Mouse (Mus musculus): Measurements from ENCODE around the gene Fus. TPM values are rescaled to one million over a fixed set of nuclear protein-coding genes. Genes with fewer than 3 reads are reported as not detected.

Gene Fus
- polyA plus RNA-seq, 1 experiment from 2014 or later: 94.5 TPM

GRCm38 (mm10) chr7:128031403-128031976, 64.2 kb downstream of the Fus start:
- 55% methylated on average over 9 of the region's 9 CpGs for WGBS (ENCODE audit: insufficient replicate concordance)
- DNase-seq: no peak

GRCm38 (mm10) chr7:128032290-128032988, 65.2 kb downstream of the Fus start:
- H3K36me3 ChIP-seq (replicated peaks; ENCODE audit: insufficient read depth, low read length): no peaks in the 10 kb centered on the region
- H3K9me3 ChIP-seq (ENCODE audit: low read length): no peaks in the 10 kb centered on the region
- DNase-seq (no peak), ATAC-seq (peak; percentile 59)
- peak overlapping the region; percentile 36; the same call in 1 of the 2 replicates for H3K27ac ChIP-seq (ENCODE audit: low read depth)
- no peaks in the 10 kb centered on the region for H3K27me3 ChIP-seq (ENCODE audit: insufficient read depth, low read length)
- no peak overlapping the region for H3K4me2 ChIP-seq (ENCODE audit: low read depth, low read length)
- H3K4me1 ChIP-seq (ENCODE audit: insufficient read depth): no peaks in the 10 kb centered on the region; the same call in 1 of the 2 replicates
- 58% methylated on average over 5 of the region's 5 CpGs for WGBS (ENCODE audit: insufficient replicate concordance)
- TF ChIP-seq EP300 (IDR thresholded peaks at IDR 0.05; ENCODE audit: low read depth): no peak
- no peak for TF ChIP-seq CTCF (IDR thresholded peaks at IDR 0.05; ENCODE audit: low read depth)
- no peak overlapping the region for H3K9ac ChIP-seq (replicated peaks)
- no peak overlapping the region for H3K4me3 ChIP-seq (ENCODE audit: low read depth, low read length)

More at GRCm38 (mm10) chr7:128031403-128031976, 64.2 kb downstream of the Fus start:
- no peaks in the 10 kb centered on the region; the same call in 1 of the 2 replicates for H3K4me1 ChIP-seq (ENCODE audit: insufficient read depth)
- ATAC-seq: peak; percentile 97
- H3K9me3 ChIP-seq (ENCODE audit: low read length): no peaks in the 10 kb centered on the region
- H3K27ac ChIP-seq (ENCODE audit: low read depth): peak overlapping the region; percentile 36; the same call in 1 of the 2 replicates
- H3K4me2 ChIP-seq (ENCODE audit: low read depth, low read length): no peak overlapping the region
- H3K4me3 ChIP-seq (ENCODE audit: low read depth, low read length): no peak overlapping the region
- no peaks in the 10 kb centered on the region for H3K36me3 ChIP-seq (replicated peaks; ENCODE audit: insufficient read depth, low read length)
- no peaks in the 10 kb centered on the region for H3K27me3 ChIP-seq (ENCODE audit: insufficient read depth, low read length)
- TF ChIP-seq EP300 (IDR thresholded peaks at IDR 0.05; ENCODE audit: low read depth) (no peak), CTCF (IDR thresholded peaks at IDR 0.05; ENCODE audit: low read depth) (no peak)
- no peak overlapping the region for H3K9ac ChIP-seq (replicated peaks)

GRCm38 (mm10) chr7:128032989-128033293, 65.7 kb downstream of the Fus start:
- TF ChIP-seq CTCF (IDR thresholded peaks at IDR 0.05; ENCODE audit: low read depth) (no peak), EP300 (IDR thresholded peaks at IDR 0.05; ENCODE audit: low read depth) (no peak)
- no peaks in the 10 kb centered on the region; the same call in 1 of the 2 replicates for H3K4me1 ChIP-seq (ENCODE audit: insufficient read depth)
- H3K9me3 ChIP-seq (ENCODE audit: low read length): no peaks in the 10 kb centered on the region
- DNase-seq: no peak
- no peaks in the 10 kb centered on the region for H3K36me3 ChIP-seq (replicated peaks; ENCODE audit: insufficient read depth, low read length)
- H3K4me3 ChIP-seq (ENCODE audit: low read depth, low read length): no peak overlapping the region
- no peak overlapping the region for H3K4me2 ChIP-seq (ENCODE audit: low read depth, low read length)
- H3K9ac ChIP-seq (replicated peaks): no peak overlapping the region
- no peak for ATAC-seq
- WGBS (ENCODE audit: insufficient replicate concordance): 91% methylated on average over 3 of the region's 3 CpGs
- no peak overlapping the region for H3K27ac ChIP-seq (ENCODE audit: low read depth)
- H3K27me3 ChIP-seq (ENCODE audit: insufficient read depth, low read length): no peaks in the 10 kb centered on the region

DNA sequence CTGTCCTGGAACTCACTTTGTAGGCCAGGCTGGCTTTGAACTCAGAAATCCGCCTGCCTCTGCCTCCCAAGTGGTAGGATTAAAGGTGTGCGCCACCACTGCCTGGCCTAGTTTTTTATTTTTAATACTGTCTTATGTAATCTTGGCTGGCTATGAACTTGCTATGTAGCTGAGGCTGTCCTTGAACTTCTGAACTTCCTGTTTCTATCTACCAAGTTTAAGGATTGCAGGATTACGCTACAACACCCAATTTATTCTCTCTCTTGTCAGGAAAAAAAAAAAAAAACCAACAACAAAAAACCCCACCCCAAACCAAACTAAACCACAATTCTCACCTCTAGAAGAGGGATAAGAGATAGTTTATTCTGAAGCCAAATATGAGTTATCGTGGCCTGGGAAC, 66.4 kb downstream of the Fus start:
- no peaks in the 10 kb centered on the region for H3K9me3 ChIP-seq (ENCODE audit: low read length)
- no peak overlapping the region for H3K27ac ChIP-seq (ENCODE audit: low read depth)
- WGBS (ENCODE audit: insufficient replicate concordance): 79% methylated on average over 4 of the region's 4 CpGs
- H3K27me3 ChIP-seq (ENCODE audit: insufficient read depth, low read length): no peaks in the 10 kb centered on the region
- H3K9ac ChIP-seq (replicated peaks): no peak overlapping the region
- no peak overlapping the region for H3K4me3 ChIP-seq (ENCODE audit: low read depth, low read length)
- ATAC-seq (no peak), DNase-seq (no peak)
- TF ChIP-seq CTCF (IDR thresholded peaks at IDR 0.05; ENCODE audit: low read depth) (no peak), EP300 (IDR thresholded peaks at IDR 0.05; ENCODE audit: low read depth) (no peak)
- H3K4me2 ChIP-seq (ENCODE audit: low read depth, low read length): no peak overlapping the region
- no peaks in the 10 kb centered on the region for H3K36me3 ChIP-seq (replicated peaks; ENCODE audit: insufficient read depth, low read length)
- H3K4me1 ChIP-seq (ENCODE audit: insufficient read depth): no peaks in the 10 kb centered on the region; the same call in 1 of the 2 replicates

Other genes starting within 250 kb of the Fus start
- not detected in 2 replicates for gene Ctf2, start 235.3 kb upstream of the Fus start, polyA plus RNA-seq (2015; fragmentation: Nextera tagmentation; extraction: Ambion mirVana)
- 1.6 and 1.9 TPM in 2 replicates for gene Fbxl19, start 222.9 kb upstream of the Fus start, polyA plus RNA-seq (2015; fragmentation: Nextera tagmentation; extraction: Ambion mirVana)
- 19.2 and 21.1 TPM in 2 replicates for gene Orai3, start 197.6 kb upstream of the Fus start, polyA plus RNA-seq (2015; fragmentation: Nextera tagmentation; extraction: Ambion mirVana)
- 5.5 and 7.3 TPM in 2 replicates for gene Setd1a, start 190.8 kb upstream of the Fus start, polyA plus RNA-seq (2015; fragmentation: Nextera tagmentation; extraction: Ambion mirVana)
- 0.26 TPM in 1 of 2 replicates, not detected in the other for gene Gm49388, start 181.8 kb upstream of the Fus start, polyA plus RNA-seq (2015; fragmentation: Nextera tagmentation; extraction: Ambion mirVana)
- gene Hsd3b7, start 166.9 kb upstream of the Fus start, polyA plus RNA-seq (2015; fragmentation: Nextera tagmentation; extraction: Ambion mirVana): 218 and 224 TPM in 2 replicates
- 15.8 and 17.5 TPM in 2 replicates for gene Stx4a, start 143.2 kb upstream of the Fus start, polyA plus RNA-seq (2015; fragmentation: Nextera tagmentation; extraction: Ambion mirVana)
- 0.18 and 0.48 TPM in 2 replicates for gene Stx1b, start 142.9 kb upstream of the Fus start, polyA plus RNA-seq (2015; fragmentation: Nextera tagmentation; extraction: Ambion mirVana)
- gene Zfp646, start 91.2 kb upstream of the Fus start, polyA plus RNA-seq (2015; fragmentation: Nextera tagmentation; extraction: Ambion mirVana): 2.7 and 2.8 TPM in 2 replicates
- 3.7 and 4.5 TPM in 2 replicates for gene Zfp668, start 90.6 kb upstream of the Fus start, polyA plus RNA-seq (2015; fragmentation: Nextera tagmentation; extraction: Ambion mirVana)
- gene Prss53, start 76.5 kb upstream of the Fus start, polyA plus RNA-seq (2015; fragmentation: Nextera tagmentation; extraction: Ambion mirVana): 0.39 and 0.43 TPM in 2 replicates
- not detected in 2 replicates for gene Gm21974, start 72.0 kb upstream of the Fus start, polyA plus RNA-seq (2015; fragmentation: Nextera tagmentation; extraction: Ambion mirVana)
- 513 and 556 TPM in 2 replicates for gene Vkorc1, start 71.8 kb upstream of the Fus start, polyA plus RNA-seq (2015; fragmentation: Nextera tagmentation; extraction: Ambion mirVana)
- gene Bckdk, start 63.4 kb upstream of the Fus start, polyA plus RNA-seq (2015; fragmentation: Nextera tagmentation; extraction: Ambion mirVana): 30.5 and 32.5 TPM in 2 replicates
- 12.5 and 13.2 TPM in 2 replicates for gene Kat8, start 54.9 kb upstream of the Fus start, polyA plus RNA-seq (2015; fragmentation: Nextera tagmentation; extraction: Ambion mirVana)
- 13.7 and 15.2 TPM in 2 replicates for gene Prss8, start 37.4 kb upstream of the Fus start, polyA plus RNA-seq (2015; fragmentation: Nextera tagmentation; extraction: Ambion mirVana)
- gene Prss36, start 20.7 kb upstream of the Fus start, polyA plus RNA-seq (2015; fragmentation: Nextera tagmentation; extraction: Ambion mirVana): 3.3 and 4.5 TPM in 2 replicates
- 25.8 TPM in 2 replicates for gene Pycard, start 26.4 kb downstream of the Fus start, polyA plus RNA-seq (2015; fragmentation: Nextera tagmentation; extraction: Ambion mirVana)
- 0.12 TPM in 1 of 2 replicates, not detected in the other for gene Trim72, start 36.5 kb downstream of the Fus start, polyA plus RNA-seq (2015; fragmentation: Nextera tagmentation; extraction: Ambion mirVana)
- gene Itgam, start 95.2 kb downstream of the Fus start, polyA plus RNA-seq (2015; fragmentation: Nextera tagmentation; extraction: Ambion mirVana): 5.1 and 6.1 TPM in 2 replicates
- gene Gm49368, start 95.2 kb downstream of the Fus start, polyA plus RNA-seq (2015; fragmentation: Nextera tagmentation; extraction: Ambion mirVana): 0.51 TPM in 1 of 2 replicates, not detected in the other
- gene Itgax, start 162.1 kb downstream of the Fus start, polyA plus RNA-seq (2015; fragmentation: Nextera tagmentation; extraction: Ambion mirVana): 0.26 and 0.34 TPM in 2 replicates
- gene Itgad, start 186.9 kb downstream of the Fus start, polyA plus RNA-seq (2015; fragmentation: Nextera tagmentation; extraction: Ambion mirVana): 0.28 and 0.31 TPM in 2 replicates
- 1.1 and 15.6 TPM in 2 replicates for gene Cox6a2, start 238.9 kb downstream of the Fus start, polyA plus RNA-seq (2015; fragmentation: Nextera tagmentation; extraction: Ambion mirVana)

Measured in liver, postnatal 0 days (tissue).